Mouse (Mus musculus) B cell, adult 2 months (primary cell): ENCODE results near the gene Mroh3.

ENCODE experiments used
- DNase-seq, 2 experiments: peaks; one replicate each; pipeline ENCODE4 v3.0.0; 2022

Gene Mroh3

GRCm38 (mm10) chr1:136227870-136228269 is 15.2 kb upstream of the Mroh3 start:
- DNase-seq = no peak

- no peak for DNase-seq
These were observed 14.0 kb upstream of the Mroh3 start for GRCm38 (mm10) chr1:136226626-136227025.

GRCm38 (mm10) chr1:136225846-136226245 is 13.2 kb upstream of the Mroh3 start:
- DNase-seq = no peak

- no peak for DNase-seq
These were observed 11.2 kb upstream of the Mroh3 start for GRCm38 (mm10) chr1:136223758-136224342.

- no peak for DNase-seq
These were observed 9.8 kb upstream of the Mroh3 start for GRCm38 (mm10) chr1:136222386-136222785.

GRCm38 (mm10) chr1:136220037-136220871 is 7.6 kb upstream of the Mroh3 start:
- no peak for DNase-seq

- DNase-seq = no peak
These were observed 1.7 kb upstream of the Mroh3 start for GRCm38 (mm10) chr1:136214304-136214703.

GRCm38 (mm10) chr1:136190033-136190432 is 22.6 kb downstream of the Mroh3 start:
- DNase-seq = no peak

- DNase-seq = no peak
These were observed 33.1 kb downstream of the Mroh3 start for GRCm38 (mm10) chr1:136179511-136180001.

GRCm38 (mm10) chr1:136178741-136179140 is 33.9 kb downstream of the Mroh3 start:
- no peak for DNase-seq

- DNase-seq = no peak
These were observed 35.5 kb downstream of the Mroh3 start for GRCm38 (mm10) chr1:136177085-136177484.

- peak; percentile 74 to 77 for DNase-seq
These were observed 37.4 kb downstream of the Mroh3 start for GRCm38 (mm10) chr1:136175183-136175582.

- DNase-seq = peak; percentile 17
These were observed 38.5 kb downstream of the Mroh3 start for GRCm38 (mm10) chr1:136174101-136174606.

GRCm38 (mm10) chr1:136172696-136173095 is 39.9 kb downstream of the Mroh3 start:
- DNase-seq = no peak

- peak; percentile 61 to 64 for DNase-seq
These were observed 42.5 kb downstream of the Mroh3 start for GRCm38 (mm10) chr1:136170109-136170508.

GRCm38 (mm10) chr1:136167657-136168056 is 45.0 kb downstream of the Mroh3 start:
- DNase-seq = no peak

- no peak for DNase-seq
These were observed 47.2 kb downstream of the Mroh3 start for GRCm38 (mm10) chr1:136165436-136165835.

- DNase-seq = no peak
These were observed 51.2 kb downstream of the Mroh3 start for GRCm38 (mm10) chr1:136161333-136161921.

- DNase-seq = no peak
These were observed 51.7 kb downstream of the Mroh3 start for GRCm38 (mm10) chr1:136160930-136161329.

GRCm38 (mm10) chr1:136160297-136160696 is 52.3 kb downstream of the Mroh3 start:
- DNase-seq = no peak

GRCm38 (mm10) chr1:136159830-136160229 is 52.8 kb downstream of the Mroh3 start:
- DNase-seq = no peak

- no peak for DNase-seq
These were observed 55.7 kb downstream of the Mroh3 start for GRCm38 (mm10) chr1:136156951-136157350.

GRCm38 (mm10) chr1:136156304-136156703 is 56.3 kb downstream of the Mroh3 start:
- DNase-seq = no peak

GRCm38 (mm10) chr1:136151371-136151770 is 61.3 kb downstream of the Mroh3 start:
- no peak for DNase-seq
